Mouse (Mus musculus): ENCODE results near the gene Slfn8.
"Not testable (repeated sequence)": the region's sequence is repeated elsewhere in the genome, so short reads cannot be mapped to it uniquely, and the experiment has no call there.

DNA sequence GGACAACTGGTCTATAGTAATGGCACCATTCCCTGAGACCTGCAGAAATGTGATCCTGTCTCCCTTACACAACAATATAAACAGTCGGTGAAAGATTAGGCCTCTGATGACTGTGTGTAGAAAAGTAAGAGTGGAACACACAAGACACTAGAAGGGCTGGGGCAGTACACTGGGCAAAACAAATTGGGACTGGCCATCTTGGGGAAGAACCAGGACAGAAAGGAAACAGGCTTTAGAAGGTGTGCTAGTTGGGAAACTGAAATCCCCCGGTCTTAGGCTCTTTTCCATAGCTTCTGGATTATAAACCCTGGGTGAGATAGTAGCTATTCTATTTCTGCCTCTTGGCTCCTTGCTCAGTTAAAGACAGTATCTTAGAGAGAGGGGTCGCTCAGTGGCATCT is 18.1 kb upstream of the Slfn8 start:
- not testable (repeated sequence) for TF ChIP-seq POLR2A (IDR thresholded peaks at IDR 0.05; ENCODE audit: insufficient read depth, low read length); CTCF (IDR thresholded peaks at IDR 0.05; ENCODE audit: low read depth, low read length)
